Mouse (Mus musculus) inflammation-experienced regulatory T-cells, adult 6 months (primary cell): ENCODE data around the gene Prrt1. TPM values are rescaled to one million over a fixed set of nuclear protein-coding genes. Genes with fewer than 3 reads are reported as not detected.
A peak's percentile ranks its signal among the peaks of the same experiment; 100 is the strongest.

Experiments used
- ATAC-seq: one replicate; pipeline ENCODE4 v1.8.0; 2017
- polyA plus RNA-seq, 3 experiments: library from polyadenylated mRNA; unstranded; fragments of 100-300 nt; shearing (Covaris generic); gene quantifications; one replicate each; pipeline ENCODE4 v1.2.1; 2017

Gene Prrt1
- polyA plus RNA-seq, 3 experiments from 2014 or later = 0.79 to 4.0 (median 3.7) TPM

DNA sequence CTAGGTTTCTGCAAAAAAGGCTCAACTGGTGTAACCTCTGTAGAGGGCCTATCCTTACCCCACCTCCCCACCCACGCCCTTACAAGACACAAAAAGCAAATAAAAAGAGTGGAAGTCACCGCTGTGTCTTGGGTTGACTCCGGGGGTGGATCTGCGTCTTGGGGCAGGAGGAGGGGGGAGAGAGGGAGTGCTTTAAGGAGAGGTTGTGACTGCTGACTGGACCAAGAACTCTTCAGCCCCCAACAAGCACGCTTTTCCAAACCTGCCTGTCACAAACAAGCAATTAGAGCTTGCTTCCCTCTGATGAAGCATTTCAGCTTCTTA, 727 bp upstream of the Prrt1 start:
- no peak for ATAC-seq

DNA sequence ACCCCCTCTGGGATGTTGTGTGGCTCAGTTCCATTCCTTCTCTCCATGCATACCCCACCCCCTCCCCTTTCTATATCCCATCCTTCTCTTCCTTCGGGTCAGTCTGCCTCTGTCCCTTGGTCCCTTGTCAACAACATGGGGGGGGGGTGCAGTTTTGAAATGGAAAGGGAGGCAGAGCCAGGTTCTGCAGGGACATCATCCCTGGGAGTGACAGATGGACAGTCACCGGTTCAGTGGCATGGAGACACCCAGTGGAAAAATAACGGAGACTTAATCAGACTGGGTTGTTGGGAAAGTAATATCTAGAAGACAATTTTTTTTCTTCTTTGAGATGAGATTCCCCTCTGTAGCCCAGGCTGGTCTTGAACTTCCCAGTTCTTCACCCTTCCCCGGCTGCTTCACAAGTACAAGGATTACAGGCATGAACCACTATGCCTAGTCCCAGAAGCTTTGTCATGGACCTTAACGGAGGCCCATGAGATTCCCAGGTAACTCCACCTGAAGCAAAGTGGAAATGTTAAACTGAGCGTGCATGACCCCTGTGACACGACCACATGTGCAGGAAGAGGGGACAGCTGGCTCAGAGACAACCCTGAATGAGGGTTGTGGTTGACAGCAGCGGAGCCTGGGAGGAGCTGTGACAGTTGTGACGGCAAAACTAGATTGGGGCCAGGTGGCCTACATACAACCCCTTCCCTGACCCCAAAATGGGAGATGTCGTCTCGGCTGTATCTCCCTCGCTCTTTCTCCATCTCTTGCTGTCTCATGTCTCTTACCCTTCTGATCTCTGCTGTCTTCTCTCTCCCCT, 667 bp downstream of the Prrt1 start:
- peak; percentile 44 for ATAC-seq

DNA sequence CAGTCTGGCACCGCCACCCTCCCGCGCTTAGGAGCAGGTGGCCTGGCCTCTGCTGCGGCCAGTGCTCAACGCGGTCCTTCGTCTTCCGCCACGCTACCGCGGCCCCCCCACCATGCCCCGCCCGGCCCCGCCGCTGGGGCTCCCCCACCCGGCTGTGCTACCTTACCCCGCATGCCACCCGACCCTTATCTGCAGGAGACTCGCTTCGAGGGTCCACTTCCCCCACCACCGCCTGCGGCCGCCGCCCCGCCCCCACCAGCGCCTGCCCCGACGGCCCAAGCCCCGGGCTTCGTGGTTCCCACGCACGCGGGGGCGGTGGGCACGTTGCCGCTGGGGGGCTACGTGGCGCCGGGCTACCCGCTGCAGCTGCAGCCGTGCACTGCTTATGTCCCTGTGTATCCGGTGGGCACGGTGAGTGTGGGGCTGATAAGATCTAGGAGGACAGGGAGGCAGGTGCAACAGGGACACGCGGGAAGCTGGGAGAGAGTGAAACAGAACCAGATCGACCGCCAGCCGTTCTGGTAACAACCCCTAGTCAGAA, 1.5 kb downstream of the Prrt1 start:
- no peak for ATAC-seq

- ATAC-seq = no peak
These were observed 2.3 kb downstream of the Prrt1 start for GRCm38 (mm10) chr17:34631647-34632046.

GRCm38 (mm10) chr17:34632261-34632691, 2.9 kb downstream of the Prrt1 start:
- peak; percentile 48 for ATAC-seq

- no peak for ATAC-seq
These were observed 6.3 kb downstream of the Prrt1 start for GRCm38 (mm10) chr17:34635671-34636070.

GRCm38 (mm10) chr17:34637459-34637858, 8.1 kb downstream of the Prrt1 start:
- no peak for ATAC-seq

- no peak for ATAC-seq
These were observed 10.3 kb downstream of the Prrt1 start for GRCm38 (mm10) chr17:34639461-34640255.

GRCm38 (mm10) chr17:34640778-34641601, 11.7 kb downstream of the Prrt1 start:
- no peak for ATAC-seq

GRCm38 (mm10) chr17:34641945-34642344, 12.6 kb downstream of the Prrt1 start:
- no peak for ATAC-seq

DNA sequence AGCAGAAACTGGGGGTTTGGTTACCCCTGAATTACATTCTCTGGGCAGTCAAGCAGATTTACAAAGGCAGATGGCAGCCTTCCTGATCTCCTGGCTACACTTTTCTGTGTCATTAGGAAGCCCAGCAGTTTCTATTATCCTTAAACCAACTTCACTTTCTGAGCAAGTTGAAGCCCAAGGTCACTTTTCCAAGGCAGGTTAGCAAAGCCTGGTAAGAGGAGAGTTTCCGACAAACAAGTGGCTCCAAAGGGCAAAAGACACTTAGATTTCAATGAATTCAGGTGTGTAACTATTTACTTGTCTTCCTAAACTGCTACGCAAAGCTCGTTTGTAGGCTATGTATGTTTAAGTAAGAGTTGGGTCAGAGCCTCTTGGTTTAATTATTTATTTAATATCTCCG, 14.0 kb downstream of the Prrt1 start:
- ATAC-seq = no peak

DNA sequence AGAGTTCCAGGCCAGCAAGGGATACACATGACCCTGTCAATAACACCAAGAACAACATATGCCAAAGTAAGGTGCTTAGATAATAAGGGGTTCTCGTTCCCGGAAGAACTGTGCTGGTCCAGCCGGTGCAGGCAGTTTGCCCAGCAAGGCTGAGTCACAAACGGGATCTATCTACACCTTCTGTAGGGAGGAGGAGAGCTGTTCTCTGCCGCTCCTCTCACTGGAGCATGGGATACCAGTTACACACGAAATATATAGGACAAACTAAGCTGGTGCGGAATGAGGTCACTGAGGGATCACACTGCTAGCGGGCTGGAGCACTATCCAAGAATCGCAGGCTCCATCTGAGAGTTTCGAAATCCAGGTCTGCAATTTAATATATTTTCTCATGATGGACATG, 14.6 kb downstream of the Prrt1 start:
- no peak for ATAC-seq

DNA sequence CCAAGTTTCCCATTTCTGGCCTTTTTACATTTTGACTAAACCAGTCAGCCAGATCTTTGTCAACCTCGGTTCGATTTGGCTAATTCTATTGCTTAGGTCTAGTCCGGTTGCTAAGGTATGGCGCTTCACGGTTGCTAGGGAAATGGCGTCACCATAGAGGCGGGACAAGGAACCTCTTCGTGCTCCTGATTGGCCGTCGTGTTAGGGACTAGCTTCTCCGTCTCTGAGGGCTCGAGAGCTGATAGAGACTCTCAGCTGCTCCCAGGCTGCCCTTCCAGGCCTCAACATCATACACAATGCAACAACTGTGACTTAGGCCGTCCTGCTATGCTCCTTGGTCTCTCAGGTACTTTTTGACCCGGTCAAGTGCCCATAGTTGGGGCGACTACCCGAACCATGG, 15.3 kb downstream of the Prrt1 start, which contains the start of gene Fkbpl:
Fkbpl (plus strand) TSS at position 157 of the 400 bp plus-strand sequence.
- ATAC-seq = peak; percentile 78

GRCm38 (mm10) chr17:34645256-34645829, 16.0 kb downstream of the Prrt1 start:
- ATAC-seq = no peak

DNA sequence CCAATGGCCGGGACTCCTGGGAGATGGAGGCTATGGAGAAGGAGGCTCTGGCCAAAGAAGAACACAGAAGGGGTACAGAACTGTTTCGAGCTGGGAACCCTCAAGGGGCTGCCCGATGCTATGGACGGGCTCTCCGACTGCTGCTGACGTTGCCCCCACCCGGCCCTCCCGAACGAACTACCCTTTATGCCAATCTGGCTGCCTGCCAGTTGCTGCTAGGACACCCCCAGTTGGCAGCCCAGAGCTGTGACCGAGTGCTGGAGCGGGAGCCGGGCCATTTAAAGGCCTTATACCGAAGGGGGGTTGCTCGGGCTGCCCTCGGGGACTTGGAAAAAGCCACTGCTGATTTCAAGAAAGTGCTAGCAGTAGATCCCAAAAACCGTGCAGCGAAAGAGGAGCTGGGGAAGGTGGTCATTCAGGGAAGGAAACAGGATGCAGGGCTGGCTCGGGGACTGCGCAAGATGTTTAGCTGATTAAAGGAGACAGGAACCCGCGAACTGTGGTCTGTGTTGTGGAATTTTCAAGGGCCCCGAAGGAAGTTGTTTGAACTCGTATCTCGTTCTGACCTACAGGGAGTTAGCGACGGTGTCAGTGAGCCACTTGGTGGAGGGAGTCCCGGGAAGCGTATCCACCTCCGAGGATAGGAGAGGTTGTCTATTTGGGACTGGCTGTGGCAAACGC, 16.6 kb downstream of the Prrt1 start:
- ATAC-seq = no peak

- peak; percentile 96 for ATAC-seq
These were observed 17.8 kb downstream of the Prrt1 start, which contains the start of gene Atf6b for GRCm38 (mm10) chr17:34646906-34647787. Atf6b (plus strand) TSS chr17:34647146.

DNA sequence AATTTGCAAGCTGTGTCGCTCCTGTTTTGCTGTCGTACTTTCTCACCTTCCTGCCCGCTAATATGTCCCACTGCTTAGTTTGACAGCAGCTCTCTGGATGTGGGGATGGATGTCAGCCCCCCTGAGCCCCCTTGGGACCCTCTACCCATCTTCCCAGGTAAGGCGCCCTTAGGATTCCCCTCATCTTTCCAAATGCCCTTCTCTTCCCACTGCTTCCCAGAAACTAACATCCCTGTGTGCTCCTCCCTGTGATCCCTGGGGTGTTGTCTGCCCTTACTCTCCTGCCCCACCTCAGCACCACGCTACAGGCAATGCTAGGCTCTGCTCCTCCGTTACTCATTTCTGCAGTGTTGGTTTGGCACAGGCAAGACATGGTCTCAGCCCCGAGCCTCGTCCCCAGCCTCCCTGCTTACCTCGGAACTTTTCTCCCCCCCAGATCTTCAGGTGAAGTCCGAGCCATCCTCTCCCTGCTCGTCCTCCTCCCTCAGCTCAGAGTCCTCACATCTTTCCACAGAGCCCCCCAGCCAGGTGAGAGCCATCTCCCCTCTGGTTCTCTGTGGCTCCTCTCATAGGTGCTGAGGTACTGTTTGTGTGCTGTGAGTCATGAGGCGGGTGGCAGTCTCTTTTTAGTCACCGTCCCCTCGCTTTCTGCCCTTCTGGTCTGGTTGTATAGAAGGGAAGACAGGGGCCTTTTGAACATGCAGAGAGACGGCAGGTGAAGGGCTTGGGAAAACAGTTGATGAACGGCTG, 19.0 kb downstream of the Prrt1 start:
- ATAC-seq = no peak

DNA sequence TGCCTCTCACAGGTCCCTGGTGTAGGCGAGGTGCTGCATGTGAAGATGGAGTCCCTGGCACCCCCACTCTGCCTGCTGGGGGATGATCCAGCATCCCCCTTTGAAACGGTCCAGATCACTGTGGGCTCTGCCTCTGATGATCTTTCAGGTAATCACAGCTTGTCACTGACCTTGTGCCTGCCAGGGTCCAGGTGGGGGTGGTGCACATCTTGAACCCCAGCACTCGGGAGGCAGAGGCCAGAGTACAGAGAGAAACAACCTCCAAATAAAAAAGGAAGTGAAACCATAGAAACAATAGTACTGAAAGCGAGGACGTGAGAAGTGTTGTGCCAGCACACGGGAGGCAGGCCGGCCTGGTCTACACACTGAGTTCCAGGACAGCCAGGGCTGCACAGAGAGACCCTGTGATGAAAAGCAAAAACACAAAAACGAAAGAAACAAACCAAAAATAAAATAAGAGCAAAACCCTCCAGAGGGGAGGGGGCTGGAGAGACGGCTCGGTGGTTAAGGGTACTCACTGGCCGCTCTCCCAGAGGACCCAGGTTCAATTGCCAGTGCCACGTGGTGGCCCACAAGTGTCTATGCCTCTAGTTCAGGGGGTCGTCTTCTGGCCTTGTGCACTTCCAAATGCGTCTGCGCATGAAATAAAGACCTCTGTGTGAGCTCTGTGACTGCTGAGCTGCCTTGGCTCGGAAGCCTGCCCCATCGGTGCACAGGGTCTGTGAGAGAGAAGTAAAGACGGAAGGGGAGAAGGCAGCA, 20.0 kb downstream of the Prrt1 start:
- no peak for ATAC-seq

GRCm38 (mm10) chr17:34650781-34651180, 21.4 kb downstream of the Prrt1 start:
- no peak for ATAC-seq
